Mouse (Mus musculus) activated CD4-positive, CD25-positive, alpha-beta regulatory T cell, adult 4 months (primary cell): ENCODE data around the gene Polr1d. TPM values are rescaled to one million over a fixed set of nuclear protein-coding genes. Genes with fewer than 3 reads are reported as not detected.

ENCODE experiments used
- ATAC-seq: one replicate; pipeline ENCODE4 v1.8.0; 2017
- polyA plus RNA-seq, 2 experiments: library from polyadenylated mRNA; unstranded; fragments of 100-300 nt; shearing (Covaris generic); gene quantifications; one replicate each; pipeline ENCODE4 v1.2.1; 2017

The Polr1d gene
- polyA plus RNA-seq = 100 to 1,000 TPM; 179 to 194 TPM

GRCm38 (mm10) chr5:147076799-147077165 lies at the start of gene Polr1d:
Polr1d (plus strand) TSS chr5:147077050.
- peak; percentile 2 for ATAC-seq

GRCm38 (mm10) chr5:147031281-147031680 lies 45.6 kb upstream of the Polr1d start:
- ATAC-seq = no peak

DNA sequence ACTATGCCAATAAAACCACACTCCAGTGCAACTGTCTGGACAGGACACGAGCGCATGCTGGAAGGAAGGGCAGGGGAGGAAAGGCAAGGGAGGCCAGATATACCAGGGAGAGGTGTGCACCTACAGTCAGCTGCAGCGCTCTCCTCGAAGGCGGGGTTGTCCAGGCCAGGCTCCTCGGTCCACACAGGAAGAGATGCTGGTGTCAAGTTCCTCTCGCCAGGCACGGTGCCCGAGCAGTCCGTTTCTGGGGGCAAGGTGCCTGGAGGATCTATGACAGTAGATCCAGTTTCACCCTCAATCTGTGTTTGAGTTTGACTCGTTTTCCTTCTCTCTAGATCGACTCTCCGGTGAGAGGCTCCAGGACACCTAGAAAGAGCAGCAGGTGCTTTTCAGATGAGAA lies 43.7 kb upstream of the Polr1d start:
- ATAC-seq = no peak

DNA sequence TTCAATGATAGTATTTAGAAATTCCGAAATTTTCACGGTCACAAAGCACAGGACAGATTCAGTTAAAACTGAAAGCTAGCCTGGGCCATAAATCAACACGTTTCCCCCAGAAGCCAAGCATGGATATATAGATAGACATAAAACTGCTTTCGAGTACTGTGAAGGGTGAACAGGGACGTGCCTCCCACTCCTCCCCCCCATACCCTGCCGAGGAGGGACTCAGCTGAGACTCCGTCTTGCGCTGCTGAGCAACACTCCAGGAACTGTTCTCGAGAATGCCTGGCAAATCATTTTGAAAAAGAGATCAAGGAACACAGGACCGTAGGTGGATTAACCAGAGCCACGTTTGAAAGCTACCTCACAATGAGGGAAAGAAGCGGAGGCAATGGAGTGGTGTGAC lies 42.6 kb upstream of the Polr1d start:
- no peak for ATAC-seq

- ATAC-seq = no peak
These were observed 41.5 kb upstream of the Polr1d start for GRCm38 (mm10) chr5:147035301-147035700.

- ATAC-seq = no peak
These were observed 40.8 kb upstream of the Polr1d start for GRCm38 (mm10) chr5:147036028-147036427.

DNA sequence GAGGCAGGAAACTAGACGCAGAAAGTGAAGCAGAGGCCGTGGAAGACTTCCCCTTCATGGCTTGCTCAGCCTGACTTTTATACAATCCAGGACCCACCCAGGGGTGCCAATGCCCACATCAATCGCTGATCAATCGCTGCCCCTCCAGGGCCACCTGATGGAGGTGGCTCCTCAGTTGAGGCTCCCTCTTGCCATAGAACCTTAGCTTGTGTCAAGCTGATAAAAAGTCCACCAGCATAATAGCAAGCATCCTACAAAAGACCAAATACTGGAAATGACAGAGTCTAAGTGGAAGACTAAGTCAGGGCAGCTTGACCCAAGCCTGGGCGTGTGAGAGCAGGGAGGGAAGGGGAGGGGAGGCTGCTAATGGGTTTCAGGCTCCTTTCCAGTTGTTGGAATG lies 40.2 kb upstream of the Polr1d start:
- no peak for ATAC-seq

DNA sequence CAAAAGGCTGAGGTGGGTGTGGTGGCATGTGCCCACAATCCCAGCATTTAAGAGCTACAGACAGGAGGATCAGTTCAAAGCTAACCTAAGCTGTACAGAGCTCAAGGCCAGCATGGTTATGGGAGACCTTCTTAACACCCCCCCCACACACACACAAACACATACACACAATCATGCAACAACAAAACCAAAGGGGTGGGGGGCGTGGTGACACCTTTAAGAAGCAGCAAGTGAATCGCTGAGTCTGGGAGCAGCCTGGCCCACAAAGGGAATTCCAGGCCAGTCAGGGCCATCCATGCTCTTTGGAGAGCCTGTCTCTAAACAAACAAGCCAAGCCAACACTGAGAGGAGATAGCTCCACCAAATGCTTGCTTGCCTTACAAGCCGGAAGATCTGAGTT lies 39.2 kb upstream of the Polr1d start:
- ATAC-seq = no peak

DNA sequence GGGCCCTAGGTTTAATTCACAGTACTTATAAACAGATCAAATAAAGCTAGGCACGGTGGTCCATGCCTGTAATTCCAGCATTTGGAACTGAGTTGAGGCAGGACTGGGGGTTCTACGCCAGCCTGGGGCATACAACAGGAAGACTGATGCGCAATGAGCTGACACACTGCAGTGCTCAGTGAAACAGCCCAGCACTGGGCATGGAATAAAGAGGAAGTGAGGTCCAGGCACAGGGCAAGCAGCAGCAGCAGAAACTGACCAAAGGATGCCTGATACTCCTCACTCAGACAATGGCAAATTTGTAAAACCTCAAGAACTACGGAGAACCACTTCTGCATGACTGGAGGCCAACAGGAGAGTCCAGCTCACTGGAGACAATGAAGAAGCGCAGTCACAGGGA lies 37.5 kb upstream of the Polr1d start:
- ATAC-seq = no peak

GRCm38 (mm10) chr5:147041965-147042937 lies 34.6 kb upstream of the Polr1d start:
- ATAC-seq = no peak

GRCm38 (mm10) chr5:147043240-147043844 lies 33.5 kb upstream of the Polr1d start:
- ATAC-seq = no peak

DNA sequence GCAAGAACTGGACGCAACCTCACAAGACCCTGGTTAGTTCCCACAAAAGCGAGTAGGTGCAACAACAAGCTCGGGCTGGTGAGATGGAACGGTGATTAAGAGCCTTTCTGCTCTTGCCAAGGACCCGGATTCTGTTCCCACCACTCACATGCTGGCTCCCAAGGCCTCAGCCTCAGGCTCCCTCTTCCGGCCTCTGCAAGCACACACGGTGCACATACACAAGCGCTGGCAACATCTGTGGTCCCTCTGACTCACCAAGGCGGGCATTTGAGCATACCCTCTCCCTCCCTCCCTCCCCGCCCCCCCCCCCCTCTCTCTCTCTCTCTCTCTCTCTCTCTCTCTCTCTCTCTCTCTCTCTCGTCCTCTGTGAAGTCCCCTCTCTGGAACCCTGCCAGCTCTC lies 31.5 kb upstream of the Polr1d start:
- no peak for ATAC-seq

DNA sequence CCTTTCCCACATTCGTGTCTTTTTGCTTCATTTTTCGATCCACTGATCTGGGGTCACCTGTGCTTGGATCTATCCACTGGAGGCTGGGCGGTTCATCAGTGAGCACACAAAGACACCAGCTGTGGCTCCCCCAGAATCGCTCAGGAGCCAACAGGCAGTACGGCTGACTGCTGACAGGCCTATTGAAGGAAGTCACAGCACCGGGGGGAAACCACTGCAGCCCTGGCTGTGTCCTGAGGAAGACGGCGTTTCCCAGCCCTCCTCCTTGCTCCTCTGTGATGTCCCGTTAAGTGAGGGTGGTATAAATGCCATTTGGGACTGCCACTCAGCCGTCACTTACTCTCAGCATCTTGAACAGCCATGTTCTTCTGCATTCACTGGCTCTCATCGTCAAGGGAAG lies 30.9 kb upstream of the Polr1d start:
- ATAC-seq = no peak

GRCm38 (mm10) chr5:147049544-147050209 lies 27.2 kb upstream of the Polr1d start:
- ATAC-seq = peak; percentile 2

DNA sequence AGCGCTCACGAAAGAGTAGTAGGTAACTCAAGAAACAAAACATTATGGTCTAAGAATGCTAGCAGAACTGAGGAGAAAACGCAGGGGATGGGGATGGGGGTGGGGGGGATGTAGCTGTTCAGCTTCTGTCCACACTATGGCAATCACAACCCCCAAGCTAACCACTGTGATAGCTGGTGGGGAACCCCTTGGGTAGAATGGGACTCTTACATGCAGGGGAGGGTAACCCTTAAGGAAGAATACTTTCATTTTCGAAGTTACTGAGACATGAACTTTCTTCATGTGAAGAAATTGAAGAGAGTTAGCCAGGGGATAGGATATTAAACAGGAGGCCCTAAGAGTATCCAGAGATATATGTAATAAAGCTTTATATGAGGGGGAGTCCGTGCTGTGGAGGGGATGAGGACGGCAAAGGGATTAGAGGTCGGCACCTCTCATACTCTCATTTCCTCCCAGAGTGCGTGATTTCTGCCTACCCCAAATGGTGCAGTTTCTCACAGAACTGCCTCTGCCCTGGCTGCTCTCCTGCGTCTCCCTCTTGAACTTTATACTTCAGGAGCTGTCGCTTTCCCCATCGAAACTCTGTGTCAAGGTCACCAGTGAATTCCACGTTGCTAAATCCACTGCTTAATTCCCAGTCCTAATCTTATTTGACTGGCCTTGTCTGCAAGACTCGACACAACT lies 25.9 kb upstream of the Polr1d start:
- ATAC-seq = peak; percentile 72

DNA sequence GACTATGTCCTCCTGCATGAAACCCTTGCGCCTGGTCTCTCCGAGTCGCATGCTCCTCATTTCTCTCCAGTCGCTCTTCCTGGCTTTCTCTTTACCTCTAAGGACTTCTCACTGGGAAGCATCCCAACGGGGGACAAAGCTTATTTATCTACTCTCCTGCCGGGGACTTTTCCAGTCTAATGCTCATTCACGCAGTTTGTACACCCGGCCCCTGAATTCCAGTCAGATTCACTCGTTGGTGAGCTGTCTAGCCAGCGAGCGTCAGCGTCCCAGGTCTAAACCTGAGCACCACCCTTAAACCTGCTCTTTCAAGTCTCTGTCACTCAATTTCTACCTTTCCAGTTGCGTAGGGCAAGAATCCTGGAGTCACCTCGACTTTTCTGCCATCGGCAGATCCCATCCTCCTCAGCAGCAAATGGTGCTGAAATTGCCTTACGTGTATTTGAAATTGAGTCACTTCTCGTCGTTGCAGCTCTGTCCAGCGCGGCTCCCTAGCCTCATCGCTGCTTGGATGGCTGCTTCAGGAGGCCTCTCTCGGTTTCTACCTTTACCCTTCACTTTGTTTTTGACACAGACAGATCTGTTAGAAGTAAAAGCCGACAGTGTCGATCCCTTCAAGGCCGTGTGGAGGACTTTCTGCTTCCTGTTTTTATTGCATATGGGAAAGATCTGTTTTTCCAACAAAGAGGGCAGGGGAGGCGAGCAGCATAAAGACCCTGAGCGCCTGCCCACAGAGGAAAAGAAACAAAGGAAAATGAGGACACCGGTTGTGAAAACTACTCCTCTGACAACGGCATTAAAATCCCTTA lies 25.1 kb upstream of the Polr1d start:
- no peak for ATAC-seq

DNA sequence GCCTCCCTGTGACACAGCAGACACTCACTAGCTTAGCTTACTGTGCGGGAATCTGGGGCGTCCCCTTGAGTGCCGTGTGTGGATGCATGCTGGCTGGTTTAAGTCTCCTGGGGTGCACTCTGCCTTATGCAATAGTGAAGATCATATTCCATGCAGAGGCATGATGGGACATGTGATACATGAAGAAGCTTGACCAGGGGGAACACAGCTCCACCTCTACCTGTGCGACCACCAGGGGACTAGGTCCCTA lies 24.6 kb upstream of the Polr1d start:
- no peak for ATAC-seq

GRCm38 (mm10) chr5:147053071-147053470 lies 23.8 kb upstream of the Polr1d start:
- no peak for ATAC-seq

GRCm38 (mm10) chr5:147053481-147053880 lies 23.4 kb upstream of the Polr1d start:
- ATAC-seq = no peak

DNA sequence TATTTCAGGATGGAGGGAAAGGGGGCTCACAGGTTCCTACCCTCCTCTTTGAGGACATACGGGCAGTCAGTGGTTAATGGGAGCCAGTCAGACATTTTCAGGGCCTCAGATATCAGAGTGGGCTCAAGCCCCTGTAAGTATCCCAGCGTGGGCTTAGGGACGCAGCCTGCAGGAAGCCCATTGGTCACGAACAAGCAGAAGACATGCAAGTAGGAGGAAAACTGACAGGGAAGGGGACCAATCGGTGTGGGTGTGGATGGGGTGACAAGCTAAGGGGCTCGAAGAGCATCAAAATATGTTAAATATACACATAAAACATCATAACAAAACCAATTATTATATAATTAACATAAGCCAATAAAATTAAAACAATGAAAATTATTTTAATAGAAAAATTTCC lies 22.5 kb upstream of the Polr1d start:
- no peak for ATAC-seq

DNA sequence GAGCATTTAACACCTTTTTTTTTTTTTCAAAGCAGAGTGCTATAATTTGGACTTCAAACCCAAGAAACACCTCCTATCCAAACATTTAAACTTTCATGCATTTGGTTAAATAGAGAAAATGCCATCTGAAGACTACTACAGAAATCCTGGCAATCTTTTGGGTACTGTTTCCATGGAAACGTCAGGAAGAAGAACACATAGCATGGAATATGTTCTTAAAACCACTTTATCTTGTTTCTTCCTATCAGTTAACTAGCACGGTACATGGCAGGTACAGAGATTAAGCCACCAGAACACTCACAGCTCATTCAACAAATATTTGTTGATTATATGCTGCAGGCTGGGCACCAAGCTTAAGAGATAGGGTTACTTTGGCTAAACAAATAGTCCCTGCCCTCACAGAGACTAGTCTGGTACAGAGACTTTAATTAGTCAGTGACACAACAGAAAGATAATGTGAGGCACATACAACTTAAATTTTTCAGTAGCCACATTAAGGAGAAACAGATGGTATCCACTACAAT lies 22.0 kb upstream of the Polr1d start:
- no peak for ATAC-seq
